Mouse (Mus musculus): ENCODE data around the gene Otulin. TPM values are rescaled to one million over a fixed set of nuclear protein-coding genes. Genes with fewer than 3 reads are reported as not detected.

Otulin gene
- polyA plus RNA-seq, 1 experiment from 2014 or later: 36.8 TPM

DNA sequence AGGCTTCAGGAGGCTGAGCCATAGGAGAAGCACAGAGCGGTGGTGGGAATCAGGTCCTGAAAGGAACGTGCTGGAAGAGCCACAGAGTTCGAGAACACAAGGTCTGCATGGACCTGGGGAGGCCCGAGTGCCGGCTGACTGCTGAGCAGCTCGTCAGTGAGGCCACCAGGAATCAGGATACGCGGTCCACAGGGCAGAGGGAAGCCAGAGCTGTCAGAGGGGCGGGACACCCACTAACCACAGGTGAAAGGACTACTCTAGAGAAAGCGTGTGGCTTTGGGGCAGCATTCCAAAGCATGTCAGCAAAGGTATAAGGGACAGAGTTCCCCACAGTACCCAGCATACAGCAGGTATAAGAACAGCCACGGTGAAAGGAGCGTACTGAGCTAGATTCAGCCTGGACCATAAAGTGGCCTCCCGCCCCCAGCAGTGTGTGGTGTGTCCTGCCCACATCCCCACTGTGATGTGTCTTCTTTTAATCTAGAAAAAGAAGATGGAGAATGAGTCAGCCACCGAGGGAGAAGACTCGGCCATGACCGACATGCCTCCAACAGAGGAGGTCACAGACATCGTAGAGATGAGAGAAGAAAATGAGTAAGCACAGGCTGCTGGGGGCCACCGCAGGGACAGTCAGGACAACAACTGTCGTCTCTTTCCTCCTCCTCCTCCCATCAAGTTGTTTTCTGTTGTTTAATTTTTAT lies 37.7 kb downstream of the Otulin start:
- Histone ChIP-seq H3K4me1 (replicated peaks) (peaks cover 12% of the 10 kb centered on the region), H3K27ac (no peak overlapping the region), H3K27me3 (no peaks in the 10 kb centered on the region), H3K4me2 (no peak overlapping the region), H3K9ac (replicated peaks) (no peak overlapping the region), H3K9me3 (no peaks in the 10 kb centered on the region), H3K36me3 (peaks cover 43% of the 10 kb centered on the region), H3K4me3 (replicated peaks) (no peak overlapping the region)
- no peak for ATAC-seq (ENCODE audit: insufficient number of reproducible peaks, insufficient read depth, low FRiP score, low TSS enrichment, low read depth)
- 94% methylated on average over 19 of the region's 19 CpGs for WGBS

DNA sequence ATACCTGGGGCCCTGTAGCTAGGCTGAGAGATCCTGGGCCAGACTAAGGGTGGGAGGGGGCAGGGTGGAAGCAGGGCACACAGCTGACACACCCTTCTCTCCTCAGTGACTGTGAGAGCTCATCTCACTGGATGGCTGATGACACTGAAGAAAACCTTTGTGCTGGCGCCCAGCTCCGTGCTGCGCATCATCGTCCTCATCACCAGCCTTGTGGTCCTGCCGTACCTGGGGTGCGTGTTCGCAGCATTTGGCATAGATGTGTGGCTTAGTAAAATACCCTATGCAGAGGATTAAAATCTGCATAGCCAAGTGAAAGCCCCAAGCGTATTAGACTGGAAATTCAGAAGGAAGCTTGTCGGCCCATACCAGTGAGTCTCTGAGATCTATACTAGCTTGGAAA lies 39.7 kb downstream of the Otulin start:
- H3K36me3 ChIP-seq: peaks cover 43% of the 10 kb centered on the region
- WGBS: 96% methylated on average over 9 of the region's 9 CpGs
- no peak overlapping the region for H3K4me2 ChIP-seq
- no peak overlapping the region for H3K9ac ChIP-seq (replicated peaks)
- no peaks in the 10 kb centered on the region for H3K9me3 ChIP-seq
- H3K4me3 ChIP-seq (replicated peaks): no peak overlapping the region
- no peak for ATAC-seq (ENCODE audit: insufficient number of reproducible peaks, insufficient read depth, low FRiP score, low TSS enrichment, low read depth)
- peaks cover 11% of the 10 kb centered on the region for H3K4me1 ChIP-seq (replicated peaks)
- H3K27me3 ChIP-seq: no peaks in the 10 kb centered on the region
- H3K27ac ChIP-seq: no peak overlapping the region

DNA sequence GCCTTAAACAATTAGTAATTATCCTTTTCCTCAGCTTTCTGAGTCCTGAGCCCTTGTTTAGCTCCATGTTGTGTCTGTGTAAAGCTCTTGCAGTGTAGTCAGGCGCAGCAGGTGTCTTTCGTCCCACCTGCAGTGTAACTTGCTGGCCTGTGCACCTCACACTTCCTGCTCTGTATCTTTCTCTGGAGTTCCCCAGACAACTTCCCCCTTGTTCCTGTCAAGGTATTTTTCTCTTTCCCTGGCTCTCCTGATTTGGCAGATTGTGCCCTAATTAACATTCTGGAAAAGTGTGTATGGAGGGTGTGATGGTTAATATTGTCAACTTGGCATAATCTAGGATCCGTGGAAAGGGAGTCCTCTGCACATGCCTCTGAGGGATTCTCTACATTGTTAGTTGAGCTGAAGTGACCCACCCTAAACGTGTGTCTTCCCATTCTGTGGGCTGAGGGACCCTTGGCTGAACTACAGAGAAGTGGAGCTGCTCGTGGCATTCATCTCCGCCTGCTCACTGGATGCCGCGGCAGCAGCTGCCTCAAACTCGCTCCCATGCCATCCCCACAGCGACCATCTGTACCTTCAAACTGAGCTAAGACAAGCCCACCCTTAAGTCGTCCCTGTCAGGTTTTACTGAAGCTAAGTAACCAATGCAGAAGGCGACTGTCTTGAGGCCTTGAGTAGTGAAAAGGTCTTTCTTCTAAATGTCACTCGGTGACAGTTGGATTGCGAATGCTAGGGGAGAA lies 42.2 kb downstream of the Otulin start:
- Histone ChIP-seq H3K27ac (no peak overlapping the region), H3K4me3 (replicated peaks) (no peak overlapping the region), H3K27me3 (no peaks in the 10 kb centered on the region), H3K9me3 (no peaks in the 10 kb centered on the region), H3K4me1 (replicated peaks) (no peaks in the 10 kb centered on the region), H3K9ac (replicated peaks) (no peak overlapping the region), H3K4me2 (no peak overlapping the region), H3K36me3 (peaks cover 27% of the 10 kb centered on the region)
- no peak for ATAC-seq (ENCODE audit: insufficient number of reproducible peaks, insufficient read depth, low FRiP score, low TSS enrichment, low read depth)
- WGBS: 87% methylated on average over 14 of the region's 14 CpGs

DNA sequence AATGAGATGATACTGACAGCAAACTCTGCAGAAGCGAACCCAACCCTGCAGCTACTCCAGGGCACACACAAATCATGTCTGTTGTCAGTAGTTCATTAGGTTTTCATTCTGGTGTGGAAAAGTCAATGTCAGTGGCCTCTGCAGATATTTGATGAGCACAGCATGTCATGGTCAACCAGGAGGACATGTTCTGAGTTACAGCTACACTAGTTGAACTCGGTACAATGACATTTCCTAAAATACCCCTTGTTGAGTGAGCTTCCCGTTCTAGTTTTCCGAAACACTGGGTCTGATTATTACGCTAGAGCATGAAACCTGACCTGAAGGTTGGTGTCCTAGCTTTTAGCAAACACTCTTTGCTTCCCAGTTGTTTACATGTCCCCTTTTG lies 44.4 kb downstream of the Otulin start:
- Histone ChIP-seq H3K9ac (replicated peaks) (no peak overlapping the region), H3K4me1 (replicated peaks) (no peaks in the 10 kb centered on the region), H3K27ac (no peak overlapping the region), H3K4me3 (replicated peaks) (no peak overlapping the region), H3K27me3 (no peaks in the 10 kb centered on the region), H3K9me3 (no peaks in the 10 kb centered on the region), H3K36me3 (peaks cover 16% of the 10 kb centered on the region), H3K4me2 (no peak overlapping the region)
- 94% methylated on average over 5 of the region's 5 CpGs for WGBS
- ATAC-seq (ENCODE audit: insufficient number of reproducible peaks, insufficient read depth, low FRiP score, low TSS enrichment, low read depth): no peak

DNA sequence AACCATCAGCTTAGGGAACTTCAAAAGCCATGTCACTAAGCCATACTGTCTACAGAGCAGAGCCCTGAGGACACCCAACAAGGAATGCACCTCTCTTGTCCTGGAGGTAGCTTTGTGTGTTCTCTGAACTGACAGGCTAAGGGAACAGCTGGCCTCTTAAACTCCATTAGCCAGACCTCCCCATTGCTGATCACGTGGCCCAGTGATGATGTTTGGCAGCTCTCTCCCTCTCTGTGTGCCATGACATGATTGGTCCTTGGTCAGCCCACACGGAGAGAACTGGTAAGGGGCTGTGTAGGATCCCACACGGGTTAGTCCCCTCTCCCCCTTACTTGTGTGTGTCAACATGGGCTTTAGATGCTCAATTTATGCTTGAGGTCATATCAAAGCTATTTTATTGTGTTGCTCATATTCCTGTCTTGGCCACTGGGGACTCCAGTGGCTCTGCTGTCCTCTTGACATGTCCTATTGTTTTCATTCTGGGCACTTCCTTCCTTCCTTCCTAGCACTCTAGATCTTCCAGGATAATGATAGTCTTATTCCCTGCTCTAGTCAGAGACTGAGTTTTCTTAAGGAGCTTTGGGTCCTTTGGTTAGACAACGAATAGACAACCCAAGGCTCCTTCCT lies 44.9 kb downstream of the Otulin start:
- H3K9ac ChIP-seq (replicated peaks): no peak overlapping the region
- H3K4me1 ChIP-seq (replicated peaks): no peaks in the 10 kb centered on the region
- no peak for ATAC-seq (ENCODE audit: insufficient number of reproducible peaks, insufficient read depth, low FRiP score, low TSS enrichment, low read depth)
- no peak overlapping the region for H3K27ac ChIP-seq
- H3K36me3 ChIP-seq: peaks cover 11% of the 10 kb centered on the region
- WGBS: 78% methylated on average over 4 of the region's 4 CpGs
- H3K27me3 ChIP-seq: no peaks in the 10 kb centered on the region
- H3K9me3 ChIP-seq: no peaks in the 10 kb centered on the region
- no peak overlapping the region for H3K4me3 ChIP-seq (replicated peaks)
- H3K4me2 ChIP-seq: no peak overlapping the region

DNA sequence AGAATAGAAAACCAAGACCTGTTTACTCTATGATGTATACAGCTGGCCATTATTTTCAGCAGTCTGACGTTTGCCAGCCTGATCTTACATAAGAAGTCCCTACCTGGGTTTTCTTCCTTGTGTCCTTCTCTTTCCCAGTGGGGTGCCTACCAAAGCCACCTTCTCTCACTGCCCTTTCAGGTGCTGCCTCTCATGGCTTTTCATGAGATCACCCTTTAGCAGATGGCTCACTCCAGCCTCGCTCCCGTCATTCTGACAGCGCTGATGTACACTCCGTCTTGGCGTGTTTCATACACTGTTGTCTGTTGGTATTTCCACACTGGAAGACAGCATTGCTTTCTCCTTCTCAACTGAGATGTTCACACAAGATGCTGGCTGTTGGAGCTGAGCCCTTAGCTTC lies 46.9 kb downstream of the Otulin start:
- no peak overlapping the region for H3K4me3 ChIP-seq (replicated peaks)
- H3K27ac ChIP-seq: no peak overlapping the region
- H3K27me3 ChIP-seq: no peaks in the 10 kb centered on the region
- 90% methylated on average over 6 of the region's 6 CpGs for WGBS
- no peaks in the 10 kb centered on the region for H3K4me1 ChIP-seq (replicated peaks)
- ATAC-seq (ENCODE audit: insufficient number of reproducible peaks, insufficient read depth, low FRiP score, low TSS enrichment, low read depth): no peak
- no peak overlapping the region for H3K4me2 ChIP-seq
- H3K36me3 ChIP-seq: no peaks in the 10 kb centered on the region; the same call in 1 of the 2 replicates
- no peak overlapping the region for H3K9ac ChIP-seq (replicated peaks)
- H3K9me3 ChIP-seq: no peaks in the 10 kb centered on the region

DNA sequence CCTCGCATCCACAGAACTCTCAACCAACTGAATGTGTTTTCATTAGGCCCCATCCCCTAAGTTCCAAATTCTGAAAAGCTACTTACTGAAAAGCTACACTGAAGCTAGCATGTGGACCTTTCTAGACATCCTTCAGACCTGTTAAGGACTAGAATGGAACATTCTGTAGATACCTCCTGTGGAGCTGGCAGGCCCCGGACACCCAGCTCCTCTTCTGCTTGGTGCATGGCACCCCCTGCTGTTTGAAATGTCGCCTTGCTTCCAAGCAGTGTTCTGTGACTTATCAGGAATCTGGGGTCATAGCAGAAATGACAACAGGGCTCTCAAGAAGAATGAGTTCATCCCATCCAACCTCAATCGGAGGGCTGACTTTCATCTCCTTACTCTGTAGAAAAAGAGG lies 47.5 kb downstream of the Otulin start:
- no peak for ATAC-seq (ENCODE audit: insufficient number of reproducible peaks, insufficient read depth, low FRiP score, low TSS enrichment, low read depth)

DNA sequence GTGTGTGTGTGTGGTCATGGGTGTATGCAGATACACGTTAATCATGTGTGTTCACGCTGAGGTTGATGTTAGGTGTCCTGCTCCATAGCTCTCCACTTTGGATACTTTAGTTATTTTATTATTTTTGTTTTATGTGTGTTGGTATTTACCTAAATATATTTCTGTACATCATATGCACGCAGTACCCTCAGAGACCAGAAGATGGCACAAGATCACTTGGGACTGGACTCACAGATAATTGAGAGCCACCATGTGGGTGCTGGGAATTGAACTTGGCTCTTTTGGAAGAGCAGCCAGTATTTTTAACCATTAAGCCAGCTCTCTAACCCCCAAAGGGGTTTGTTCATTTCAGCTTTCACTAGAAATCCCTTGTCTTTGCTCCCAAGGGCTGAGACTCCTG lies 48.1 kb downstream of the Otulin start:
- Histone ChIP-seq H3K36me3 (no peaks in the 10 kb centered on the region; the same call in 1 of the 2 replicates), H3K9ac (replicated peaks) (no peak overlapping the region), H3K9me3 (no peaks in the 10 kb centered on the region), H3K4me2 (no peak overlapping the region), H3K27ac (no peak overlapping the region), H3K4me3 (replicated peaks) (no peak overlapping the region), H3K27me3 (no peaks in the 10 kb centered on the region), H3K4me1 (replicated peaks) (no peaks in the 10 kb centered on the region)
- 97% methylated on average over 3 of the region's 3 CpGs for WGBS
- no peak for ATAC-seq (ENCODE audit: insufficient number of reproducible peaks, insufficient read depth, low FRiP score, low TSS enrichment, low read depth)

More for the DNA sequence above, 47.5 kb downstream of the Otulin start:
- Histone ChIP-seq H3K27me3 (no peaks in the 10 kb centered on the region), H3K9me3 (no peaks in the 10 kb centered on the region), H3K4me3 (replicated peaks) (no peak overlapping the region), H3K4me2 (no peak overlapping the region), H3K36me3 (no peaks in the 10 kb centered on the region; the same call in 1 of the 2 replicates), H3K9ac (replicated peaks) (no peak overlapping the region), H3K4me1 (replicated peaks) (no peaks in the 10 kb centered on the region), H3K27ac (no peak overlapping the region)
- 72% methylated on average over 4 of the region's 4 CpGs for WGBS

DNA sequence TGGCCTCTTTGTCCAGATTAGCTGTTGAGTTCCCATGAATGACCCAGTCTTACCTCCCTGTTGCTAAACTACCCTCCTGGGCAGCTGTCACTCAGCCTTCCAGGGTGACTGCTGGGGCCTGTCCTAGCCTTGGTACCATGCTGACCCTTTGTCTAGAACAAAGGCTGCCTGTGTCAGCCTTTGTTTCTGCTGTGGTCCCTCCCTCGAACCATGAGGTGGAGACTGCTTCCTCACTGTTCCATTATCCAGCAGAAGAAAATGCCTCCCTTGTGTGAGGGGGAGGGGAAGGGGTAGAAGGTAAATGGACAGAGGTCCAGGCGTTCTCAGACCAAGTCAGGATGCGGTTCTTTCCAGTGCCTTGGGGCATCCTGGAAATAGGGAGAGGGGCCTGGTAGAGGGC lies 48.9 kb downstream of the Otulin start:
- no peaks in the 10 kb centered on the region for H3K9me3 ChIP-seq
- H3K27ac ChIP-seq: no peak overlapping the region
- H3K9ac ChIP-seq (replicated peaks): no peak overlapping the region
- no peaks in the 10 kb centered on the region for H3K4me1 ChIP-seq (replicated peaks)
- H3K36me3 ChIP-seq: no peaks in the 10 kb centered on the region
- H3K27me3 ChIP-seq: no peaks in the 10 kb centered on the region
- no peak for ATAC-seq (ENCODE audit: insufficient number of reproducible peaks, insufficient read depth, low FRiP score, low TSS enrichment, low read depth)
- 66% methylated on average over 3 of the region's 3 CpGs for WGBS
- H3K4me2 ChIP-seq: no peak overlapping the region
- H3K4me3 ChIP-seq (replicated peaks): no peak overlapping the region

DNA sequence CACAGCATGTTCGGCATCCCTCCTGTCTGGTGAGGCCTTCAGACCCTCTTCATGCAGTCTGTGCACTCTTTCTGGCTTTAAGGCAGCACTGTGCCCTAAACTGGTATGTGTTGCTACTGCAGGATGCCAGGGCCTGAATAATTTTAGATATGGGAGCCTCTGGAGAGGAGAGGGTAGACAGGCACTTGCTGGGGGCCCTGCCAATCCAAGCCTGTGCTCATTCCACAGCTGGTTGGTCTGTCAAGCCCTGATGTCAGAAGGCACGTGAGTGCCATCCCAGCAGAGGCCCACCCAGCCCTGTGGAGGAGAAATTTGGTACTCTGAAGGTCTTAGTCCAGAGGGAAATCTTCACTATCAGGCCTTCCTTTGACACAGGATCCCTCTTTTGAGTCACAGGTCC lies 49.7 kb downstream of the Otulin start:
- H3K36me3 ChIP-seq: no peaks in the 10 kb centered on the region
- 92% methylated on average over 2 of the region's 2 CpGs for whole genome bisulfite sequencing
- no peak for ATAC-seq (ENCODE audit: insufficient number of reproducible peaks, insufficient read depth, low FRiP score, low TSS enrichment, low read depth)

DNA sequence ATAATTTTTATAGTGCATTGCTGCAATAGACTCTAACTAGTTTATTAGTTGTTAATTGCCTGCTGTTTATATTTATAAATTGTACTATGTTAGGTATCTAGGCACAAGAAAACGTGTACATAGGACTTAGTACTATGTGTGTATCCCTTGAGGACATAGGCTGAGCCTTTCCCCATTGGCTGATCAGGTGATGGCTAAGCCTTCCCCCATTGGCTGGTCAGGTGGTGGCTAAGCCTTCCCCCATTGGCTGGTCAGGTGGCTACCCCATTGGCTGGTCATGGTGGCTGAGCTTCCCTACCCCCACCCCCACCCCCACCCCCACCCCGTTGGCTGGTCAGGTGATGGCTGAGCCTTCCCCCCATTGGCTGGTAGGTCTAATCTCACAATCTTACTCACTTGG lies 50.6 kb downstream of the Otulin start:
- Histone ChIP-seq H3K4me2 (no peak overlapping the region), H3K9me3 (no peaks in the 10 kb centered on the region), H3K4me1 (replicated peaks) (no peaks in the 10 kb centered on the region), H3K9ac (replicated peaks) (no peak overlapping the region), H3K36me3 (no peaks in the 10 kb centered on the region), H3K27ac (no peak overlapping the region), H3K27me3 (no peaks in the 10 kb centered on the region), H3K4me3 (replicated peaks) (no peak overlapping the region)
- ATAC-seq (ENCODE audit: insufficient number of reproducible peaks, insufficient read depth, low FRiP score, low TSS enrichment, low read depth): no peak
- WGBS: 81% methylated on average over 2 of the region's 2 CpGs

More for the DNA sequence above, 49.7 kb downstream of the Otulin start:
- Histone ChIP-seq H3K9ac (replicated peaks) (no peak overlapping the region), H3K27me3 (no peaks in the 10 kb centered on the region), H3K27ac (no peak overlapping the region), H3K4me3 (replicated peaks) (no peak overlapping the region), H3K4me2 (no peak overlapping the region), H3K9me3 (no peaks in the 10 kb centered on the region), H3K4me1 (replicated peaks) (no peaks in the 10 kb centered on the region)

Measured in limb, embryonic 12.5 days (tissue).